Mouse (Mus musculus): ENCODE results near the gene Vps11.

- TF ChIP-seq POLR2A (IDR thresholded peaks at IDR 0.05; ENCODE audit: control insufficient read depth, extremely low read depth, insufficient read depth, low read length, poor library complexity): no peak
- no peak for TF ChIP-seq CTCF (IDR thresholded peaks at IDR 0.05; ENCODE audit: borderline replicate concordance, control insufficient read depth, extremely low read depth, insufficient read depth, low read length, poor library complexity)
Observed at GRCm38 (mm10) chr9:44343290-44343689, 18.2 kb downstream of the Vps11 start.

Data from thymus, adult 2 months (tissue).